Mouse (Mus musculus): ENCODE results near the gene 4930518I15Rik. TPM values are rescaled to one million over a fixed set of nuclear protein-coding genes. Genes with fewer than 3 reads are reported as not detected.
"Not testable (repeated sequence)": the region's sequence is repeated elsewhere in the genome, so short reads cannot be mapped to it uniquely, and the experiment has no call there.

Gene 4930518I15Rik
- polyA plus RNA-seq (2011; ENCODE audit: insufficient read depth, insufficient read length, low replicate concordance, missing spikeins), result 2.2 and 2.7 TPM in 2 replicates

- Histone ChIP-seq H3K4me3 (replicated peaks; ENCODE audit: control insufficient read depth, low read depth, low read length) (peak within 1 kb of the TSS; percentile 56), H3K4me1 (ENCODE audit: control insufficient read depth, insufficient read depth, low read length) (peaks cover 3% of the 10 kb centered on the region), H3K27ac (ENCODE audit: control insufficient read depth, insufficient read depth, low read depth, low read length, poor library complexity) (peak within 1 kb of the TSS; percentile 84; the same call in 1 of the 2 replicates)
- 79% methylated on average over 2 of the region's 2 CpGs for WGBS
- TF ChIP-seq POLR2A (IDR thresholded peaks at IDR 0.05; ENCODE audit: borderline replicate concordance, control insufficient read depth, low read depth, low read length), result no peak
These were observed at the start of gene 4930518I15Rik for GRCm38 (mm10) chr2:156857835-156858234. TSS of gene 4930518I15Rik (minus strand) at chr2:156857946.

DNA sequence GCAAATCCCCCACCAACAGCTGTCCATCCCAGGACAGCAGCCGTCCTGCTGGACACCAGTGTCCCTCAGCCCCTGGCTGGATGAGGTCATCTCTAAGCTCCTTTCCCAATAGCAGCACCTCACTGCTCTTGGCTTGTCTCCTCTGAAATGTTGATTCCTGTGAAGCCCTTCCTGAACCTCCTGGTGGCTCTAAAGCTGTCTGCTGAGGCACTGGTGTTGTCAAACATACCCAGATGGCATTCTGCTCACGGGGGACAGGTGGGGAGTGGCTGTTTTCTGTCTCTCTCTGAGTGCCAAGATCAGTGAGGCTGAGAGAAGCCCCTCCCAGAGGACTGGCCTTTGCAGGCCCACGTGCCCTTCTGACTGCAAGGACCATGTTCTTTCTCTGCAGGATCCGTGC, 48.2 kb upstream of the 4930518I15Rik start:
- not testable (repeated sequence) for H3K27ac ChIP-seq (ENCODE audit: control insufficient read depth, insufficient read depth, low read depth, low read length, poor library complexity); H3K4me1 ChIP-seq (ENCODE audit: control insufficient read depth, insufficient read depth, low read length); H3K4me3 ChIP-seq (replicated peaks; ENCODE audit: control insufficient read depth, low read depth, low read length)
- 69% methylated on average over 4 of the region's 4 CpGs for WGBS

- 70% methylated on average over 6 of the region's 6 CpGs for WGBS
- H3K27ac ChIP-seq (ENCODE audit: control insufficient read depth, insufficient read depth, low read depth, low read length, poor library complexity), result no peak overlapping the region
- TF ChIP-seq POLR2A (IDR thresholded peaks at IDR 0.05; ENCODE audit: borderline replicate concordance, control insufficient read depth, low read depth, low read length) (no peak), CTCF (IDR thresholded peaks at IDR 0.05; ENCODE audit: control insufficient read depth, insufficient read depth, low read length) (no peak)
- H3K4me3 ChIP-seq (replicated peaks; ENCODE audit: control insufficient read depth, low read depth, low read length), result no peak overlapping the region
- no peaks in the 10 kb centered on the region for H3K4me1 ChIP-seq (ENCODE audit: control insufficient read depth, insufficient read depth, low read length)
These were observed 47.4 kb upstream of the 4930518I15Rik start for GRCm38 (mm10) chr2:156904976-156905717.

GRCm38 (mm10) chr2:156903367-156903766, 45.6 kb upstream of the 4930518I15Rik start:
- Histone ChIP-seq H3K4me1 (ENCODE audit: control insufficient read depth, insufficient read depth, low read length) (no peaks in the 10 kb centered on the region; the same call in 1 of the 2 replicates), H3K27ac (ENCODE audit: control insufficient read depth, insufficient read depth, low read depth, low read length, poor library complexity) (no peak overlapping the region), H3K4me3 (replicated peaks; ENCODE audit: control insufficient read depth, low read depth, low read length) (no peak overlapping the region)
- 57% methylated on average over 2 of the region's 2 CpGs for WGBS
- TF ChIP-seq POLR2A (IDR thresholded peaks at IDR 0.05; ENCODE audit: borderline replicate concordance, control insufficient read depth, low read depth, low read length), result no peak
- no peak for TF ChIP-seq CTCF (IDR thresholded peaks at IDR 0.05; ENCODE audit: control insufficient read depth, insufficient read depth, low read length)

GRCm38 (mm10) chr2:156902411-156902810, 44.7 kb upstream of the 4930518I15Rik start:
- H3K4me3 ChIP-seq (replicated peaks; ENCODE audit: control insufficient read depth, low read depth, low read length); H3K4me1 ChIP-seq (ENCODE audit: control insufficient read depth, insufficient read depth, low read length); H3K27ac ChIP-seq (ENCODE audit: control insufficient read depth, insufficient read depth, low read depth, low read length, poor library complexity): not testable (repeated sequence)
- 75% methylated on average over 4 of the region's 4 CpGs for WGBS

- no peak overlapping the region for H3K4me3 ChIP-seq (replicated peaks; ENCODE audit: control insufficient read depth, low read depth, low read length)
- no peaks in the 10 kb centered on the region; the same call in 1 of the 2 replicates for H3K4me1 ChIP-seq (ENCODE audit: control insufficient read depth, insufficient read depth, low read length)
- no peak overlapping the region for H3K27ac ChIP-seq (ENCODE audit: control insufficient read depth, insufficient read depth, low read depth, low read length, poor library complexity)
- 72% methylated on average over 6 of the region's 6 CpGs for WGBS
- TF ChIP-seq CTCF (IDR thresholded peaks at IDR 0.05; ENCODE audit: control insufficient read depth, insufficient read depth, low read length) (no peak), POLR2A (IDR thresholded peaks at IDR 0.05; ENCODE audit: borderline replicate concordance, control insufficient read depth, low read depth, low read length) (no peak)
These were observed 44.1 kb upstream of the 4930518I15Rik start for GRCm38 (mm10) chr2:156901883-156902282.

GRCm38 (mm10) chr2:156901344-156901743, 43.6 kb upstream of the 4930518I15Rik start:
- TF ChIP-seq CTCF (IDR thresholded peaks at IDR 0.05; ENCODE audit: control insufficient read depth, insufficient read depth, low read length) (no peak), POLR2A (IDR thresholded peaks at IDR 0.05; ENCODE audit: borderline replicate concordance, control insufficient read depth, low read depth, low read length) (no peak)
- WGBS, result 90% methylated on average over 2 of the region's 2 CpGs
- Histone ChIP-seq H3K4me3 (replicated peaks; ENCODE audit: control insufficient read depth, low read depth, low read length) (no peak overlapping the region), H3K4me1 (ENCODE audit: control insufficient read depth, insufficient read depth, low read length) (no peaks in the 10 kb centered on the region; the same call in 1 of the 2 replicates), H3K27ac (ENCODE audit: control insufficient read depth, insufficient read depth, low read depth, low read length, poor library complexity) (no peak overlapping the region)

DNA sequence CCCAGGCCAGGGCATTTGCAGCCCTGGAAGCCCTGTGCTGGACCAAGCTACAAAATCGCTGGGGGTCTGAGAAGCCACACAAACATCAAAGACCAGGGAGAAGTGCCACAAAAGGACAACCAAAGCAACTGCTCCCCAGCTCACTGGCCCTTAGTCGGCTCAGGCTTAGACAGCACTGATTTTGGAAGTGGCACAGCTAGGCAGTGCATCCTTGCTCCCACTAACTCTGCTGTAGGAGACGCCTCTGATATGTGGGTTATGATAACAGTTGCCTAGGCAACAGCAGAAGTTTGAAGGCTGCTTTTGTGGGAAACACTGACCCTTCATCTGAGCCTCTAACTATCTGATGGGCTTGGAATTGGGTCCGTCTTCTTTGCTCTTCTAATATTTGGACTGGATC, 41.4 kb upstream of the 4930518I15Rik start:
- Histone ChIP-seq H3K4me1 (ENCODE audit: control insufficient read depth, insufficient read depth, low read length) (no peaks in the 10 kb centered on the region; the same call in 1 of the 2 replicates), H3K27ac (ENCODE audit: control insufficient read depth, insufficient read depth, low read depth, low read length, poor library complexity) (no peak overlapping the region), H3K4me3 (replicated peaks; ENCODE audit: control insufficient read depth, low read depth, low read length) (no peak overlapping the region)
- TF ChIP-seq POLR2A (IDR thresholded peaks at IDR 0.05; ENCODE audit: borderline replicate concordance, control insufficient read depth, low read depth, low read length) (no peak), CTCF (IDR thresholded peaks at IDR 0.05; ENCODE audit: control insufficient read depth, insufficient read depth, low read length) (no peak)
- 69% methylated on average over 4 of the region's 4 CpGs for WGBS

DNA sequence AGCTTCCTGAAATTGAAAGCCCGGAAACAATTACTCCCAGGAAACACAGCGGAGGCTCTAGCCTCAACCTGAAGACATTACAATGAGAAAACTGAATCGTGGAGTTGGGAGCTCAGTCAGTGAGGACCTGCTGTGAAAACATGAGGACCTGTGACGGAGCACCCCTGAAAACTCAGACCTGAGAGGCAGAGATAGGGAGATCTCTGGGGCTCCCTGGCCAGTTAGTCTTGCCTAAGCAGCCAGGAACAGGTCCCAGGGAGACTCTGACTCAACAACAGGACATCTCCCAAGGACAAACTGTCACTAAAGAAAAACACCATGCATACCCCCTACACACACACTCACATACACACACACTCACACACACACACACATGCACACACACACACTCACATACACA, 40.6 kb upstream of the 4930518I15Rik start:
- Histone ChIP-seq H3K4me3 (replicated peaks; ENCODE audit: control insufficient read depth, low read depth, low read length) (no peak overlapping the region), H3K27ac (ENCODE audit: control insufficient read depth, insufficient read depth, low read depth, low read length, poor library complexity) (no peak overlapping the region), H3K4me1 (ENCODE audit: control insufficient read depth, insufficient read depth, low read length) (no peaks in the 10 kb centered on the region; the same call in 1 of the 2 replicates)
- WGBS, result 46% methylated on average over 4 of the region's 4 CpGs
- TF ChIP-seq POLR2A (IDR thresholded peaks at IDR 0.05; ENCODE audit: borderline replicate concordance, control insufficient read depth, low read depth, low read length) (no peak), CTCF (IDR thresholded peaks at IDR 0.05; ENCODE audit: control insufficient read depth, insufficient read depth, low read length) (no peak)
